Mouse (Mus musculus) G1E (cell line): ENCODE measurements around the gene Gng7.

Source experiments
- CTCF ChIP-seq: IDR thresholded peaks from 2 replicates; pipeline ENCODE4 v1.5.1; 2012; ENCODE audit warnings: low read depth, low read length, inconsistent platforms, mixed read lengths
- GATA1 ChIP-seq: IDR thresholded peaks from 2 replicates; pipeline ENCODE4 v1.6.1; 2012; ENCODE audit warnings: borderline replicate concordance, low read length, inconsistent platforms, mixed read lengths
- POLR2AphosphoS5 ChIP-seq: IDR thresholded peaks from 2 replicates; pipeline ENCODE4 v1.6.1; 2012; ENCODE audit warnings: low read depth, low read length, inconsistent platforms; ENCODE audit not compliant: insufficient replicate concordance
- TAL1 ChIP-seq: conservative IDR thresholded peaks from 2 replicates; pipeline ENCODE4 v1.6.1; 2012; ENCODE audit warnings: low read depth, low read length, inconsistent platforms, mixed read lengths

- TF ChIP-seq CTCF (no peak), GATA1 (no peak), TAL1 (no peak), POLR2AphosphoS5 (no peak)
These were observed 57.8 kb downstream of the Gng7 start for GRCm38 (mm10) chr10:80956901-80957300.
